In genomic region chr2:166673951-166674350, GRCm38 (mm10) we compare ENCODE assay signal across 15 mouse cellular contexts. TPM values are rescaled to one million over a fixed set of nuclear protein-coding genes. Genes with fewer than 3 reads are reported as not detected.
A peak's percentile ranks its signal among the peaks of the same experiment; 100 is the strongest.
DNase-seq lines count a peak whose midpoint lies in the region; ATAC-seq lines count a peak whose summit lies in the region.
"Had no signal": no experiment of that assay in that cellular context is flagged by ENCODE, and none has a peak within 500 bp of the region (broad histone marks: within the 10 kb centered on the region; RNA-seq: fewer than 3 reads in every experiment).

No protein-coding gene starts in this region.

- H3K36me3 ChIP-seq in midbrain, embryonic 10.5 days: peaks cover 10% of the 10 kb centered on the region; the same call in 1 of the 2 replicates
- no peaks in the 10 kb centered on the region for H3K36me3 ChIP-seq in midbrain, embryonic 16.5 days (ENCODE audit: control insufficient read depth, insufficient read depth, low read length)

- no peak overlapping the region for H3K9ac ChIP-seq in midbrain, embryonic 16.5 days (ENCODE audit: low read depth, low read length)

- H3K27ac ChIP-seq in midbrain, embryonic 10.5 days (replicated peaks): peak overlapping the region; percentile 94
- no peak overlapping the region for H3K27ac ChIP-seq in midbrain, embryonic 16.5 days (ENCODE audit: low read length)
- H3K27ac ChIP-seq: gastrocnemius, adult 2 months; heart, adult 2 months had no signal

- no peaks in the 10 kb centered on the region for H3K27me3 ChIP-seq in midbrain, embryonic 10.5 days (ENCODE audit: low read depth, poor library complexity, severe bottlenecking)
- no peaks in the 10 kb centered on the region for H3K27me3 ChIP-seq in midbrain, embryonic 16.5 days (ENCODE audit: control insufficient read depth, insufficient read depth, low read depth, low read length)

- no peak overlapping the region for H3K4me2 ChIP-seq in midbrain, embryonic 16.5 days (ENCODE audit: low read length)

- intact Hi-C loops in left cerebral cortex, postnatal 25 days (cut with DNase I): no loop called here

- 87% methylated on average over 12 of the region's 12 CpGs for WGBS in midbrain, embryonic 10.5 days
- WGBS in midbrain, embryonic 16.5 days: 86% methylated on average over 12 of the region's 12 CpGs

- DNase-seq in midbrain, embryonic 10.5 days (ENCODE audit: low spot score): no peak
- DNase-seq in ZHBTc4 (ENCODE audit: low read depth, low spot score): peak; percentile 58
- DNase-seq in urinary bladder, postnatal 25 days (ENCODE audit: low spot score): no peak
- no peak for DNase-seq in left cerebral cortex, postnatal 25 days (ENCODE audit: low spot score in 2 of 2)
- DNase-seq: adrenal gland, postnatal 36 days; cerebellum, adult 2 months; heart, adult 2 months; kidney, adult 2 months; kidney, postnatal 36 days; lung, adult 18-20 months; right cerebral cortex, postnatal 4 days had no signal

- peaks cover 100% of the 10 kb centered on the region for H3K4me1 ChIP-seq in midbrain, embryonic 10.5 days
- peaks cover 21% of the 10 kb centered on the region for H3K4me1 ChIP-seq in midbrain, embryonic 16.5 days (ENCODE audit: control insufficient read depth, insufficient read depth, low read length)

- no peaks in the 10 kb centered on the region for H3K9me3 ChIP-seq in midbrain, embryonic 10.5 days (replicated peaks)
- H3K9me3 ChIP-seq in midbrain, embryonic 16.5 days (replicated peaks; ENCODE audit: control insufficient read depth, low read length, poor library complexity, severe bottlenecking): no peaks in the 10 kb centered on the region

- no peak for ATAC-seq in midbrain, embryonic 16.5 days
- peak; percentile 71 for ATAC-seq in CD4-positive, CD25-positive, alpha-beta regulatory T cell, adult 4 months
- peak; percentile 41; the same call in 1 of the 2 replicates for ATAC-seq in monocyte, adult 5-6 weeks (replicated peaks; ENCODE audit: insufficient number of reproducible peaks, low FRiP score, low TSS enrichment, poor library complexity, severe bottlenecking)

- no peak overlapping the region for H3K4me3 ChIP-seq in midbrain, embryonic 10.5 days
- no peak overlapping the region for H3K4me3 ChIP-seq in midbrain, embryonic 16.5 days (ENCODE audit: low read depth, low read length)
- H3K4me3 ChIP-seq: gastrocnemius, adult 2 months; heart, adult 2 months had no signal

RNA-seq across cellular contexts. Expression of gene Prex1, which starts 39.7 kb away (rescaled TPM):
- polyA plus RNA-seq in midbrain, embryonic 10.5 days (2016; fragmentation: Nextera tagmentation; extraction: Ambion mirVana): 32.3 and 33.7 TPM in 2 replicates
- polyA plus RNA-seq in midbrain, embryonic 16.5 days (2015; fragmentation: Nextera tagmentation; extraction: Ambion mirVana): 19.3 and 22.0 TPM in 2 replicates
- polyA plus RNA-seq in CD4-positive, CD25-positive, alpha-beta regulatory T cell, adult 4 months (2017; shearing (Covaris generic)): 10 to 100 TPM; 25.0 to 25.2 TPM
- total RNA-seq in monocyte, adult 5-6 weeks (2017): 118 to 236 TPM (median 124 TPM) in 3 replicates
- total RNA-seq in left cerebral cortex, postnatal 25 days (2021): 100 to 1,000 TPM; 115 to 120 TPM
